Mouse (Mus musculus) gastrocnemius, postnatal 25 days (tissue): ENCODE measurements around the gene Ldlrad3. TPM values are rescaled to one million over a fixed set of nuclear protein-coding genes. Genes with fewer than 3 reads are reported as not detected.
A peak's percentile ranks its signal among the peaks of the same experiment; 100 is the strongest.

Experiments used
- DNase-seq: peaks from one replicate; pipeline ENCODE4 v3.0.0; 2022
- total RNA-seq, 2 experiments: library from RNA; stranded (reverse); gene quantifications; 1 replicate in 1 of 2; 2 replicates in 1 of 2; pipeline ENCODE4 v1.2.3; 2021

Ldlrad3 gene
- total RNA-seq, 2 experiments from 2014 or later: 4.2 to 6.4 TPM

- DNase-seq: no peak
These were observed 41.9 kb downstream of the Ldlrad3 start for GRCm38 (mm10) chr2:102144311-102144710.

GRCm38 (mm10) chr2:102142654-102143271 lies 43.4 kb downstream of the Ldlrad3 start:
- DNase-seq: no peak

GRCm38 (mm10) chr2:102142197-102142623 lies 44.0 kb downstream of the Ldlrad3 start:
- DNase-seq: no peak

GRCm38 (mm10) chr2:102141199-102141598 lies 45.0 kb downstream of the Ldlrad3 start:
- DNase-seq: no peak

- DNase-seq: no peak
These were observed 48.3 kb downstream of the Ldlrad3 start for GRCm38 (mm10) chr2:102137922-102138321.

- DNase-seq: no peak
These were observed 50.0 kb downstream of the Ldlrad3 start for GRCm38 (mm10) chr2:102136184-102136583.

GRCm38 (mm10) chr2:102134510-102135262 lies 51.5 kb downstream of the Ldlrad3 start:
- DNase-seq: no peak

GRCm38 (mm10) chr2:102132945-102133558 lies 53.1 kb downstream of the Ldlrad3 start:
- DNase-seq: no peak

GRCm38 (mm10) chr2:102130198-102130845 lies 55.9 kb downstream of the Ldlrad3 start:
- peak; percentile 80 for DNase-seq

GRCm38 (mm10) chr2:102129235-102129634 lies 57.0 kb downstream of the Ldlrad3 start:
- no peak for DNase-seq

GRCm38 (mm10) chr2:102128500-102129030 lies 57.6 kb downstream of the Ldlrad3 start:
- DNase-seq: no peak

GRCm38 (mm10) chr2:102127791-102128387 lies 58.3 kb downstream of the Ldlrad3 start:
- no peak for DNase-seq

- no peak for DNase-seq
These were observed 59.0 kb downstream of the Ldlrad3 start for GRCm38 (mm10) chr2:102127221-102127620.

GRCm38 (mm10) chr2:102126076-102126475 lies 60.1 kb downstream of the Ldlrad3 start:
- DNase-seq: no peak

GRCm38 (mm10) chr2:102125042-102125441 lies 61.1 kb downstream of the Ldlrad3 start:
- DNase-seq: no peak

GRCm38 (mm10) chr2:102122146-102122515 lies 64.1 kb downstream of the Ldlrad3 start:
- no peak for DNase-seq

- no peak for DNase-seq
These were observed 64.6 kb downstream of the Ldlrad3 start for GRCm38 (mm10) chr2:102121440-102122145.

GRCm38 (mm10) chr2:102119751-102120505 lies 66.3 kb downstream of the Ldlrad3 start:
- DNase-seq: no peak

- DNase-seq: peak; percentile 73
These were observed 67.2 kb downstream of the Ldlrad3 start for GRCm38 (mm10) chr2:102118988-102119460.

GRCm38 (mm10) chr2:102117402-102117760 lies 68.8 kb downstream of the Ldlrad3 start:
- no peak for DNase-seq
